Mouse (Mus musculus): ENCODE results near the gene Olfr1270. TPM values are rescaled to one million over a fixed set of nuclear protein-coding genes. Genes with fewer than 3 reads are reported as not detected.
"Not testable (repeated sequence)": the region's sequence is repeated elsewhere in the genome, so short reads cannot be mapped to it uniquely, and the experiment has no call there.

The Olfr1270 gene
- not detected in 2 replicates for total RNA-seq (2015)
- total RNA-seq (2017) = not detected in 2 replicates

DNA sequence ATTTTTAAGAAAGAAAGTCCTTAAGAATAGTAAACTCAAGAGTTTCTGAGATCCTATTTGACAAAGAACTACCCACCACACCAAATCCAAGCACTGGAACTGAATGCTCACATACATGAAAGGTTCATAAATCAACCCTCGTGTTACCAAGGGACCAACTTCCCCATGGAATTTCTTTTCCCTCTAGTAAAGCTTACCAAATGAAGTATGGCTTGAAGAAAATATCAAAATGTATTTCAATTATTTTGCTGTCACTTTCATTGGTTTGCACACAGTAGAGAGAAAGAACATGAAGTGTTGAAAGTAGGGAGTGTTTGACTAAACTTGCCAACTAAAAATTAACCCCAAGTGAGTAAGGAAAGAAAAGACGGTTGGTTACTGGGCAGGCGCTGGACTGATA is at the start of gene Olfr1270:
Olfr1270 (minus strand) TSS at position 101 of the 400 bp plus-strand sequence.
- no peak for ATAC-seq (ENCODE audit: poor library complexity, severe bottlenecking)

DNA sequence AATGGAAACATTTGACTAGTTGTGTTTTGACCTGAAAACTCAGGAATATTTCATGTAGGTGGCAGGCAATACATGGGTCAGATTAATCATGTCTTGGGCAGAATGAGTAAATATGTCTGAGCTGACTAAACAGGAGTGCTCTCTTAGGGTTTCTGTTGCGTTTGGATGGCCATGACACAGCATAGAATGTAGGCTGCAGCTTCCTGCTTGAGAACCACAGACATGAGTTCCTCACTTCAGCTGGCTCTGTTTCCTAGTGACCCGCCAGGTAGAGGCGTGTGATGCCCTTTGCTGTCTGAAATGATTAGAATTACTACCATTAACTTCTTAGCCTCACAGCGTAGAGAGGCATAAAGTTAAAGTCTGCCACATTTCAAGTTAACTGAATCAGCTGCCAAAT is 46.7 kb upstream of the Olfr1270 start:
- not testable (repeated sequence) for ATAC-seq (ENCODE audit: poor library complexity, severe bottlenecking)

DNA sequence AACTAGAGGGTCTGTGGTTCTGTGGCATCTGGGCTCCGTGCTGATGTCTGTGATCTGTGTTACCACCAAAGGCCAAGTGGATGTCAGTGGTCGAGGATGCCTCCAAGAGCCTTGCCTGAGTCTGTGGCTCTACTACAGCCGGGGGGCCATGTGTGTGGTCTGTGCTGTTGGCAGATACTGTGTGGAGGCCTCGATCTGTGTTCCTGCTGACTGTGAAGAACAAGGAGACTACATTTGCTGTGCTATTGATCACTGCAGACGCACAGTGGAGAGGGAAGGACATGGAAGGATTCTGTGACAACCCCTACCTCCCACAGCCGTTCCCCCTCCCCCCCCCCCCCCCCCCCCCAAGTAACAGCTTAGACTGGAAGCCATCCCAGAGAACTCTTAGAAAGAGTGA is 42.4 kb upstream of the Olfr1270 start:
- not testable (repeated sequence) for ATAC-seq (ENCODE audit: poor library complexity, severe bottlenecking)

DNA sequence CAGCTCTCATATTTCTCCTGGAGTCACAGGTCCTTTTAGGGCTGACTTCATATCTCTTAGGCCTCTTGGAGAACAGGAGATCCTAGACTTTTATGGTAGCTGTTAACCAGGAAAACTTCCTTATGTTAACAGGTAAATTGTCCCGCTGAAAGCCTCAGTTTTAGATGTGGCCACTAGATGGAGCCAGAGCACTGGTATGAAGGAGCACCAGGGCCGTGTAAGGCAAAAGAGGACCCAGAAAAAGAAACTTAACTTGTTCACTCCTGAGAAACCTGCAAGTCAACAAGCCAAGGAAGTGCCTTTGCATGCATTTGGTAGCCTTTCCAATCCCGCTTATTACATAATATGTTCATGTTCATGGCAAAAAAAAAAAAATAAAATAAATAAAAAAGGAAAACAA is 41.9 kb upstream of the Olfr1270 start:
- peak; percentile 85 for ATAC-seq (ENCODE audit: poor library complexity, severe bottlenecking)

DNA sequence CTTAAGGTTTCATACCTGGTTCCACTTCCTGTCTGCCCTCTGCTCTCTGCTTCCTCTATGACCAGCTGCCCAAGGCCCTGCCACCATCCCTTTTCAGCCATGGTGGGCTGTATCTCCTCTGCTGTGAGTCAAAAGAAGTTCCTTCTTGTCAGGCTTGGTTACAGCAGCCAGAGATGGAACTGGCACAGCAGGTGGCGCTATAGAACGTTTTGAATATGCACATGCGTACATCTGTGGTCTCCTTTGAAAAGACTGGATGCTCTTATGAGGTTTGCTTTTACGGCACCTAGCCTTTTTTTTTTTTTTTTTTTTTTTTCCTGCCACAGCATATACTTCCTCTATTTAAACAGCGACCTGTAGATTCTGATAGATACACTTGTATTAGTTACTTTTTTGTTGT is 34.2 kb upstream of the Olfr1270 start:
- peak; percentile 62; the same call in 1 of the 2 replicates for ATAC-seq (ENCODE audit: poor library complexity, severe bottlenecking)

DNA sequence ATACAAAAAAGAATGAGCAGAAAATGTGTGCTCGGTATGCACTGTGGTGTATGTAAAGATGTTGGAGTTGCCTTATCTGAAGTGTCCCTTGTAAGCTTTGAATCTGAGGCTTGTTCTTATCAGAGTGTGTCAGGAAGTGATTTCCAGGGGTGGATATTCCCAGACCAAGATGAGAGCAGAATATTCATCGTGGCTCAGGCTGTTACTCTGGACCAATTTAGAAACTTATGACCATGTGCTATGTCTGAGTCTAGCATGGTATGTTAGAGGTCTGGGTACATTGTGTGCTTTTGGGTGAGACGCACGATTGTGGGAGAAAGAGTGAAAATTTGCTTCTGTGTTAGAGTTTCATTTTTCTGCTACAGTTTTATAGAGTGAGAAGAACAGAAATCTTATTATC is 33.2 kb upstream of the Olfr1270 start:
- ATAC-seq (ENCODE audit: poor library complexity, severe bottlenecking) = not testable (repeated sequence)

DNA sequence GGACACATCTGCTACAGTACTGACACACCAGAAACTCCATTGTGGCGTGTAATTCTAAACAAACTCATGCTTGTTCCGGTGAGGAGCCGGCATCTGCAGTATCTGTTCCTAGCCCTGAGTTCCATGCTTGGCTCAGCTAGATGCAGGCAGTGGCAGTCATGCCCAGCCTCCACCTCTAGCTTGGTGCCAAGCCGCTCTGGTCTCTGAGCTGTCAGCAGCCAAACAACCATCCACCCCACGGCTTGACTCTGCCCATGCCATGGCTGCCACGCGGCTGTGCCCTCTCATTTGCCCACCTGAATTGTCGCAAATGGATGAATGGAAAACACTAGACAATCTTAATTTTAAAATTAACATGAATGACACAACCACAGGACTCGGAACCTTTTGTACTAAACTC is 1.0 kb upstream of the Olfr1270 start:
- no peak for ATAC-seq (ENCODE audit: poor library complexity, severe bottlenecking)

DNA sequence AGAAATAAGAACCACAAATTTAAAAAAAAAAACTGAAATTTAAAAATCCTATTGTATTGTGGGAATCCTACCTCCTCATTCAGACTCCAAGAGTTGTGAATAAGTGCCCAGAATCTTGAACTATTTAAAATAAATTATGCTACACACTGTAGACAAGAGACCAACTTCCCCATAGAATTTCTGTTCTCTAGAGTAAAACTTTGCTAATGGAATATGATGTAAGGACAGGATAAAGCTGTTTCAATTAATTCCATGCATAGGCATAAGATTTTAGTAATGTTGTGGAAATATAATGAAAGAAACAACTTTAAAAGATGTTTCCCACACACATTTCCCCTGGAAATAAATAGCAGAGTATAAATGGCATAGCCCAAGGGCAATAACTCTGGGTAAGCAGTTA is 10.7 kb downstream of the Olfr1270 start, which contains the start of gene Olfr32:
Olfr32 (minus strand) TSS at position 101 of the 400 bp plus-strand sequence.
- ATAC-seq (ENCODE audit: poor library complexity, severe bottlenecking) = no peak

DNA sequence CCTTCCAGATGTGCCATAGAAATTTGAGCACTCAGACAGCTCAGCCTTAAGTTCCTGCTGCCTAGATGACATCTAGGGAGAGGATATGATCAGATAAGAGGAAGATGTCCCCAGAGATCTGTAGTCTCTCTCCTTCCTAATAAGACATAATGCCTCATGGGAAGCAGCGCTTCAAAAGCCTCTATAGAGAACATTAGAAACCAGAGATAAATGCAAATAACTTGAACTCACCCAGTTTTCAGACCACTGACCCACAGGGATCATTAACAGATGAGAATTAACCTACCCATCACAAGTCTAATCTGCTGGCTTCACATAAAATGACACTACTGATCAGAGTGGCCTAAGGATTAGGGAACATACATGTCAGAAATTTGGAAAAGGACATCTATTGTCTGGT is 31.6 kb downstream of the Olfr1270 start, which contains the start of gene Olfr1269:
Olfr1269 (minus strand) TSS at position 101 of the 400 bp plus-strand sequence.
- ATAC-seq (ENCODE audit: poor library complexity, severe bottlenecking) = no peak

Other genes with a start within 250 kb of the Olfr1270 start
- not detected in 2 replicates for gene Olfr1258, start 225.8 kb downstream of the Olfr1270 start, total RNA-seq (2015)
- not detected in 2 replicates for gene Olfr1258, start 225.8 kb downstream of the Olfr1270 start, total RNA-seq (2017)
- not detected in 2 replicates for gene Olfr1259, start 204.4 kb downstream of the Olfr1270 start, total RNA-seq (2015)
- 0.04 TPM in 1 of 2 replicates, not detected in the other for gene Olfr1259, start 204.4 kb downstream of the Olfr1270 start, total RNA-seq (2017)
- gene Olfr1260, start 178.8 kb downstream of the Olfr1270 start, total RNA-seq (2015) = not detected in 2 replicates
- gene Olfr1260, start 178.8 kb downstream of the Olfr1270 start, total RNA-seq (2017) = not detected in 2 replicates
- gene Olfr1261, start 161.9 kb downstream of the Olfr1270 start, total RNA-seq (2015) = not detected in 2 replicates
- not detected in 2 replicates for gene Olfr1261, start 161.9 kb downstream of the Olfr1270 start, total RNA-seq (2017)
- not detected in 2 replicates for gene Olfr1262, start 152.9 kb downstream of the Olfr1270 start, total RNA-seq (2015)
- not detected in 2 replicates for gene Olfr1262, start 152.9 kb downstream of the Olfr1270 start, total RNA-seq (2017)
- gene Olfr1263, start 141.0 kb downstream of the Olfr1270 start, total RNA-seq (2015) = not detected in 2 replicates
- gene Olfr1263, start 141.0 kb downstream of the Olfr1270 start, total RNA-seq (2017) = not detected in 2 replicates
- not detected in 2 replicates for gene Olfr1264, start 127.5 kb downstream of the Olfr1270 start, total RNA-seq (2015)
- gene Olfr1264, start 127.5 kb downstream of the Olfr1270 start, total RNA-seq (2017) = not detected in 2 replicates
- gene Olfr1265, start 117.8 kb downstream of the Olfr1270 start, total RNA-seq (2015) = not detected in 2 replicates
- gene Olfr1265, start 117.8 kb downstream of the Olfr1270 start, total RNA-seq (2017) = not detected in 2 replicates
- not detected in 2 replicates for gene Olfr140, start 89.5 kb downstream of the Olfr1270 start, total RNA-seq (2015)
- not detected in 2 replicates for gene Olfr140, start 89.5 kb downstream of the Olfr1270 start, total RNA-seq (2017)
- gene Olfr1269, start 31.7 kb downstream of the Olfr1270 start, total RNA-seq (2015) = not detected in 2 replicates
- gene Olfr1269, start 31.7 kb downstream of the Olfr1270 start, total RNA-seq (2017) = not detected in 2 replicates
- not detected in 2 replicates for gene Olfr32, start 10.8 kb downstream of the Olfr1270 start, total RNA-seq (2015)
- not detected in 2 replicates for gene Olfr32, start 10.8 kb downstream of the Olfr1270 start, total RNA-seq (2017)
- not detected in 2 replicates for gene Olfr1506, start 71.4 kb upstream of the Olfr1270 start, total RNA-seq (2015)
- 0.07 TPM in 1 of 2 replicates, not detected in the other for gene Olfr1506, start 71.4 kb upstream of the Olfr1270 start, total RNA-seq (2017)
- not detected in 2 replicates for gene Olfr142, start 104.5 kb upstream of the Olfr1270 start, total RNA-seq (2015)
- not detected in 2 replicates for gene Olfr142, start 104.5 kb upstream of the Olfr1270 start, total RNA-seq (2017)
- not detected in 2 replicates for gene Olfr1271, start 117.9 kb upstream of the Olfr1270 start, total RNA-seq (2015)
- gene Olfr1271, start 117.9 kb upstream of the Olfr1270 start, total RNA-seq (2017) = not detected in 2 replicates
- not detected in 2 replicates for gene Olfr1272, start 139.8 kb upstream of the Olfr1270 start, total RNA-seq (2015)
- not detected in 2 replicates for gene Olfr1272, start 139.8 kb upstream of the Olfr1270 start, total RNA-seq (2017)
- gene Gm13769, start 169.1 kb upstream of the Olfr1270 start, total RNA-seq (2015) = 0.11 TPM in 1 of 2 replicates, not detected in the other
- gene Gm13769, start 169.1 kb upstream of the Olfr1270 start, total RNA-seq (2017) = 0.16 TPM in 1 of 2 replicates, not detected in the other
- not detected in 2 replicates for gene Olfr1274-ps, start 245.6 kb upstream of the Olfr1270 start, total RNA-seq (2015)
- gene Olfr1274-ps, start 245.6 kb upstream of the Olfr1270 start, total RNA-seq (2017) = not detected in 2 replicates